Mouse (Mus musculus): ENCODE results near the gene Ttc21a.
A peak's percentile ranks its signal among the peaks of the same experiment; 100 is the strongest.

Ttc21a gene

DNA sequence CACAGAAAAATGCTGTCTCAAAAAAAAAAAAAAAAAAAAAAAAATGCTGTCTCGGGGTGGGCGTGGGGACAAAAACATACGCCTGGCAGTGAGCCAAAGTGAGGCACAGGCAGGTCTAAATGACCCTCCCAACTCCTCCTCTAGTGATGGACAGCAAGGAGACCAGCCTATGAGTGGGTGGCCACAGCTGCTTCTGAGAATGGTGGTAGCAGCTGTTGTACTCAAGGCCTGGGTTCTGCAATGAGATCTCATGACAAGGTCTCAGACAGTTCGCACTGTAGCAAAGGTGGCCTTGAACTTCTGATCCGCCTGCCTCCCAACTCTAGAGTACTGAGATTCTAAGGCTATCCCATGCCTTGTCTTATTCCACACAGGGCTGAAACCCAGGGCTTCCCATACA is 4.0 kb downstream of the Ttc21a start:
- DNase-seq (ENCODE audit: low read depth) = no peak

DNA sequence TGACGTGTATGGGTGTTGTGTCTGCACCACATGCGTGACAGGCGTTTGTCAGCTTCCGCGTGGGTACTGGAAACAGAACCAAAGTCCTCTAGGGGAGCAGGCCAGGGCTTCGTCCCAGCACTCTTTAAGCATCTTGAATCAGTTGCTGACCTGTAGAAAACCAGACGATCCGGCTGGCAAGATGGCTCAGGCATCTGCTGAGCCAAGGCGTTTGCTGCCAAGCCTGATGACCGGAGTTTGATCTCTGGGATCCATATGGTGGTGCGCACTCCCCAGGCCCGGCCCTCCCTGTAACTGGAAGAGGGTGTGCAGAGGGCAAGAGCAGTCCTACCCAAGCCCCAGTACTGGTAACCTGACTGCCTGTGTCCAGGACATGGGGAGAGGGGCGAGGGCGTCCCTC is 4.5 kb downstream of the Ttc21a start:
- DNase-seq (ENCODE audit: low read depth) = no peak

DNA sequence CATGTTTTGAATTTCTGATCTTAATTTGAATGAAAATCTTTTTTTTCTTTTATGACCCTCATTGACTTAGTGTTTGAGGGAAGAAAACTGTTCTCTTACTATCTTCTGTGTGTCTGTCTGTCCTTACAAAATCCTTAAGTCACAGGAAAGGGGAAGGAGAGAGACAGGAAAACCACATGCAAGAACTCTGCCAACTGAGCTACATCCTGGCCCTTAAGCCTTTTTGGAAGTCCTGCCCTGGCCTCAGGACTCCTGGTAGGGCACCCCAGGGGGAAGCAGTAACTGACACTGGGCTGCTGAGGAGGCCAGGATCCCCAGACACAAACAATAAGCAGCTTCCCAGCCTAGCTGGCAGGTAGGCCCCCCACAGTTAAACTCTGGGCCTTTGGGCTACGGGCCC is 5.9 kb downstream of the Ttc21a start:
- no peak for DNase-seq (ENCODE audit: low read depth)

DNA sequence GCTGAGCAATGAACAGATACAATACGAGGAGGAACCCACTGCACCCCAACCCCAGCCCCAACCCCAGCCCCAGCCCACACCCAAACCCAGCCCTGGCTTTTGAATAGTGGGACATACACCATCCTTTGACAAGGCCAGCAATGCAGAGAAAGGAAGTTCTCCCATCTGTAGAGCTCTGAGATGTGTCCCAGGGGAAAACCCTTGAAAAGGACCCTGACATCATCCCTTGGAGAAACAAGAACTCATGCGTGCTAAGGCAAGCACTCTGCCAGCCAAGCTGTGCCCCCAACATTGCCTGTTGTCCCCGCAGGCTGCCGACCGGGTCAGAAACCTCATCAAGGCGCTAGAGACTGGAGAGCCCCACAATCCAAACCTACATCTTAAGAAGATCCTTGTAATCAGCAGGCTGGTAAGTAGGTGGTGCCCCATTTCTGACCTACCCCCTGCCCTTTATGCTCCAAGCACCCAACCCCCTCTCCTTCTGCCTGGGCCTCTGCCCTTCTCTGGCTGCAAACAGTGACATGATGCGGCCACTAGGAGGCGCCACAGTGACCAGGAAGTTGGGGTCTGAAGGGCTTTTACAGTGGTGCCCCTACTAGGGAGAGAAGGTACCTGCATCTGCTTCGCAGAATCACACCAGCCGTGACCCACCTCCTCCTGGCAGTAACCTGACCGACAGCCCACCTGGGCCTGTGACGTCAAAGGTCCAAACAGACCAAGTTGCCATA is 7.9 kb downstream of the Ttc21a start:
- peak; percentile 24 for DNase-seq (ENCODE audit: low read depth)

DNA sequence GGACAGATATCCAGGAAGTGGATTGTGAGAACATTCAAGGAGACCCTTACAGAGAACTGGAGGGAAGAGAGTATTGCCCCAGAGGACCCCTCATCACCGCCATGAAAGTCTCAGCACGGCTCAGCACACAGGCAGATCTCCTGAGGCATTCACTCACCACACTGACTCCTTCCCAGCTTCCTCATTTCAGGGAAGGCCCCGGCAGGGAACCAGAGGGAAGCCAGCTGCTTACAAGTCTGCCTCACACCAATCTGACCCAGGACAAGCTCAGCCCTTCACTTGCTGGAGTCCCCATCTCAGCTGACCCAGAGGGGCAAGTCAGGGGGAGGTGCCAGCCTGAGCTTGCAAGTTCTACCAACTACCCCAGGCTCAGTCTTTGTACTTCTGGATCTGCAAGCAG is 11.4 kb downstream of the Ttc21a start:
- no peak for DNase-seq (ENCODE audit: low read depth)

DNA sequence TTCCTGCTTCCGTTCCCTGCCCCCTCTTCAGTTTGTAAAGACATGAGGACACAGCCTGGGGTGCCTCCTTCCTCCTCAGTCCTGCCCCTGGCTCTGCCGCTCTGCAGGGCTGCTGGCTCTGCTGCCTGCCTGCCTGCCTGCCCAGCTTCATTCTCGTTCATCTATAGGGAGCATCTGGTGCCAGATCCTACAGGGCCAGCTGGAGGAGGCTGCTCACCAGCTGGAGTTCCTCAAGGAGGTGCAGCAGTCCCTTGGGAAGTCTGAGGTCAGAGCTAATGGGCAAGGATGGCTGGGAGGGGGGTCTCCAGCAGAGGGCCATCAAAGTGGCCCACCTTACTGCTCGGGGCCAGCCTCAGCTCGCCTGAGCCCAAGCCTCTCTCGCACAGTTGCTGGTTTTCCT is 13.0 kb downstream of the Ttc21a start:
- no peak for DNase-seq (ENCODE audit: low read depth)

DNA sequence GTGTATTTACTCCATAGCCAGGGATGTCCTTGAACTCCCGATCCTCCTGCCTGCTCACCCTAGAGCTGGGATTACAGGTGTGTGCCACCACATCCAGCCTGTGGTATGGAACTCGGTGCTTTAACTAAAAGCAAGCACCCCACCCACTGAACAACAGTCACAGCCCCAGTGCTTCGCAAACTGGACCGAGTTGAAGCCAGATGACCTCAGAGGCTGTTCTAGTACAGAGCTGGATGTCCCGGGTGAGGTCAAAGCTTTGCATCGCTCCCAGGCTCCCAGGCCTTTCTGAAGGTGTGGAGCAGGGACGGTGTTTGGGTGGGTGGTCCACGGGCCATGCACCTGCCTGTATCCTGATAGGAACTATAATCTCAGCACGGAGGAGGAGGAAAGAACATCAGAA is 14.0 kb downstream of the Ttc21a start:
- DNase-seq (ENCODE audit: low read depth) = no peak

DNA sequence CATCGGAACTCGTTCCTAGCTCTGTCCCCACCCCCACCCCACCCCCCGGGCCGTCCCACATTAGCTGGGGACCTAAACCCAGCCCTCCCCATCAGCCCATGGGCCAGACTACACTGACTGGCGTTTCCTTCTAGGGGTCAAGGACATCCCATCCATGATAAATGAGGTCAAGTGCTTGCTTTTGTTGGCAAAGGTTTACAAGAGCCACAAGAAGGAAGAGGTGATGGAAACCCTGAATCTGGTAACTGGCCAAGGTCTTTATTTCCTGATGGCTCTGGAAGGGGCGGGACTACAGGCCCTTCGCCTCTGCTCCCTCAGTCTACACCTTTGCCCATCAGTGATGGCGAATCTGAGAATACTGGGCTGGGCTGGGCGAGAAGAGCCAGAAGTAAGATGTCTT is 21.4 kb downstream of the Ttc21a start:
- no peak for DNase-seq (ENCODE audit: low read depth)

DNA sequence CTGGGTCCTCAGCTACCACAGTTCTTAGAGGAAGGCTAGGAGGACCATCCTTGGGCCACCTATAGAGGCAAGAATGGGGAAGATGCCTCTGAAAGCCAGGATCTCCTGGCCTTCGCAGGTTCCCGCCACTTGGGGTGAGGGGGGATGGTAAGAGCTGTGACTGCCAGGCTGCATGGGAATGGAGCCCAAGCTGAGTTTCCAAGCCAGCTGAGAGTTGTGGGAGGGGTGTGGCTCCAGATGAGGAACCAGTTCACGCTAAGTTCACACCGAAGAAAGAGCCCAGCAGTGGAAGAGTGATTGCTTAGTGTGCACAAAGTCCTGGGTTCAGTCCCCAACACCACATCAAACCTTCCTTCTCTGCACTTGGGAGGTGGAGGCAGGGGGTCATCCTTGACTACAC is 24.8 kb downstream of the Ttc21a start:
- DNase-seq (ENCODE audit: low read depth) = no peak

DNA sequence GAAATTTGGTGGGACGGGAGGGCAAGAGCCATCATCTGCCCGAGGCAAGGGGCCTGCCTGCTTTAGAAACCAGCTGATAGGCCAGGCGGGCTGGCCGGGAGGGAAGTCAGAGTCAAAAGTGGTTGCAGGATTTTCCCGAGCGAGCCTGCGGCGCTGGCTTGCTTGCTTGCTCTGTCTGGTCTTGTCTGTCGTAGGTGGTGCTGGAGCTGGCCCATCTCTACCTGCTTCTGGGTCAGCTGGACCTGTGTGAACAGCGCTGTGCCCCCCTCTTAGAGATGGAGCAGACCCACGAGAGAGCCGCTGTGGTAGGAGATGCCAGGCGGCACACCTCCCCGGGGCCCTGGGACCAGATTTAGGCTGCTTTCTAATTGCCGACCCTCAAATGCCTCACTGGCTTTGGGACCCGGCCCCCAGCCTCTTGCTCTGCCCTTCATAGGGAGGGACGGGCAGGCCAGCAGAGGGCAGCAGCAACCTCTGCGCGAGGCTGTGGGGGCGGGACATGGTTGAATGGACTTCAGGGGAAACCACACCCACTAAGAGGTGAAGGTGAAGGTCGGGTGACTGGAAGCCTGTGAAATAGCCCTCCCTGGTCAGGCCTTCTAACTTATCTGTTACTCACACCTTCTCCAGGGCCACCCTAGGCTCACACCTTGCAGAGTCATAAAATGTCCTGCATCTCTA is 25.7 kb downstream of the Ttc21a start:
- DNase-seq (ENCODE audit: low read depth) = no peak

DNA sequence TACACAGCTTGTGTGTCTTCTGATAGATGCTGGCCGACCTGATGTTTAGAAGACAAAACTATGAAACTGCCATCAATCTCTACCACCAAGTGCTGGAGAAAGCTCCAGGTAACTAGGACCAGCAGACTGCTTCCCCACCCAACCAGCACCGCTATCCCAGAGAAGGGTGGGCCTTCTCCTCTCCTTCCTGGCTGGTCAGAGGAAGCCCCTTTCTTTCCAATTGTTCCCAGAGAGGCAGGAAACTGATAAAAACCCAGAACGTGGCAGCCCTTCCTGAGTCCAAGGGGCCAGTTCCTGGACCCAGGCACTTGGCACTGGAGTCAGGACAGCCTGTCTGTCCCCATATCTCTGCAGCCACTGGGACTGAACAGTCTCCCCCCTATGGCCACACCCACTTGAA is 26.8 kb downstream of the Ttc21a start:
- DNase-seq (ENCODE audit: low read depth) = no peak

DNA sequence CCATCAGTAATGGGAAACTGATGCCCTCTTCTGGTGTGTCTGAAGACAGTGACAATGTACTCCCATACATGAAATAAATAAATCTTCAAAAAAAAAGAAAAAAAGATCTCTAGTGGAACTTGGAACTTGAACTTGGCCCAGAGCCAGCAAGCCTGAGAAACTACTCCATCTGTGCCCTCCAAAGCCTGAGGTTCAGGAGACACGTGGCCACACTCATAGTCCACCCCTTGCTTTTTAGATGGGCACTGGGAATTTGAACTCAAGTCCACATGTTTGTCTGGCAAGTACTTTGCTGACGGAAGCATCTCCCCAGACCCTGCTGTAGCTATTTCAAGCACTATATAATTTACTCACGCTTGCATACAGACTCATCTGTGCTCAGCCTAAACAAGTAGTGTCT is 27.8 kb downstream of the Ttc21a start:
- DNase-seq (ENCODE audit: low read depth) = no peak

DNA sequence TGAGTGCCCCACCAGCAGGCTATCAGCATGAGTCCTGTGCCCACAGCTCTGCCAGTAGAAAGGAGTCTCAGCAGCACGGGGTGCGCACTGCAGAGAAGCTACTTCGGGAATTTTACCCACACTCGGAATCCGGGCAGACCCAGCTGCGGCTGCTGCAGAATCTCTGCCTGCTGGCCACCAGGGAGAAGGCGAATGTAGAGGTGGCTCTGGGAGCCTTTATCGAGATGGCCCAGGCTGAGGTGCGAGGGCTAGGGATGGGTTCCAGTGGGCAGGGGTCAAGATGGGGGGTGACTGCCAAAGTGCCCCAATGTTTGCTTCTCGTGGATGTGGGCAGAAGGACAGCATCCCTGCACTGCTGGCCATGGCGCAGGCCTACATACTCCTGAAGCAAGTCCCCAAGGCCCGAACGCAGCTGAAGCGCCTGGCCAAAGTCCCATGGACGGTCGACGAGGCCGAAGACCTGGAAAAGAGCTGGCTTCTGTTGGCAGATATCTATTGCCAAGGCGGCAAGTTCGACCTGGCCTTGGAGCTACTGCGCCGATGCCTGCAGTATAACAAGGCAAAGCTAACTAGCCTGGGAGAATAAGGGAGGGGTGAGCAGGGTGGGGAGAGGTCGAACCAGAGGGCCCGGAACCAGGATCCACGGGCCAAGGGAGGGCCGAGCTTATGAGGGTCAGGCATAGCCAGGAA is 29.0 kb downstream of the Ttc21a start:
- DNase-seq (ENCODE audit: low read depth) = no peak

DNA sequence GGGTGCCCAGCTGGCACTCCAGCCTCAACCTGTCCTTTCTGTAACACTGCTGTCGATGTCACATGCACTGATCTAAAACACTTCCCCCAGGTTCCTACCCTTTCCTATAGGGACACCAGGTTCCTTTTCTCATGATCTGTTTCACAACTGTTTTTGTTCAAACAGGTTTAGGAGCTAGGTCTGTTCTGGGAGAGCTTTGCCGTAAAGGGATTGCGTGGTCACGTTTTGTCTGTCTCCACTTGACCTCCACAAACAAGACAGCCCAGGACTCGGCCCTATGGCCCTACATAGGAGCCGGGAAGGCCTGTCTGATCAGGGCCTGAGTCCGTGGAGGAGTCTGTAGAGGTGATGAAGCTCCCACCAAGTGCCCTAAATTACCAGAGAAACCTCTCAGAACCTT is 32.4 kb downstream of the Ttc21a start:
- DNase-seq (ENCODE audit: low read depth) = no peak

DNA sequence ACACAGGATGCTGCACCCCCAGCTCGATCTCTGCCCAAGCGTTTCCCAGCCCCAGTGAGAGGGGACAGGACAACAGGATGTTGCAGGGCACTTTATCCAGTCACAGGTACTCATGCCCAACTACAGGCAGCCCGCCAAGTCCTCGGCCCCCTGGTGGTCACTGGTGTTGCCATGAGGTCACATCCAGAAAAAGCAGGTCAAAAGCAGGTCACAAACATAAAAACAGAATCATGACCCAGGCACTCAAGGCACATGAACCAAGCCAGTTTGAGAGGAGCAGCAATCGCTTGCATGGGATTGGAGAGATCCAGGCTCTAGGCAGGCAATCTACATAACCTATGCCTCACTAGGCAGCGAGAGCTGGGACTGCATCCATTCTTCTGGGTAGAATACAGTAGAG is 32.8 kb downstream of the Ttc21a start:
- no peak for DNase-seq (ENCODE audit: low read depth)

DNA sequence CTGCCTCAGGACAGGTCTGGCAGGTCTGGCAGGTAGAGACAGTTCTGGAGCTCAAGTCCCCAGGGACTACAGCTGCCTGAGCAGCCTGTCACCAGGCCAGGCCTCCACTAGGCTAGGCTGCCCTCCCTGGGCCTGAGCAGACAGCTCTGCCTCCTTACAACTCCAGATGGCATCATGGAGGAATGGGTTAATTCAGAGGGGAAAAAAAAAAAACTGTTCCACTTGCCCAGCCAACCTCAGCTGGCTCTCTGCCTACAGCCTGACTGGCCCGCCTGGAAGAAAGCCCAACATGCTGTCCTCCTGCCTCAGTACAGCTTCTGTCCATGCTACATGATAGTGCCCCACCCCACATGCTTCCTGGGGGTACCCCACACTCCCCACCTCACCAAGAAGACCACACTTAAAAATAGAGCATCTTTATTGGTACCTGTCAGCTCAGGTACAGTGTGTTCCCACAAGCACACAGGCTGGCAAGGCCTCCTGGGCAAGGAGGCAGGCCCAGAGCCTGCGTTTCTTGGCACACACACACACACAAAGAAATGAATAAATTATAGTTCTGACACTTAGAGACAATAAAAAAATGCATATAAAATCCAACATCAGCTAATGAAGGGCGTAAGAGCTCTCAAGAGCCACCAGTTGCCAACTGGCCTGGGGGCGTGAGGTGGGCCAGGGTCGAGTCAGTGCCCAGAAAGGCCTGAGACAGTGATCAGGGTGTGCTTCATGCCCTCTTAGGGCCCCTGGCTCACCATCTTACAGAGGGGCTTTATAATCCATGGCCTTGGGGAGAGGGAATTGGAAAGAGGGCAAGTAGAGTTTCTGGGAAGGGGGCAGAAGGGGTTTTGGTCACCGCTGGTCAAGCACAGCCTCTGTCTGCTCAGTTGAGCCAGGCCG is 33.6 kb downstream of the Ttc21a start:
- DNase-seq (ENCODE audit: low read depth) = no peak

DNA sequence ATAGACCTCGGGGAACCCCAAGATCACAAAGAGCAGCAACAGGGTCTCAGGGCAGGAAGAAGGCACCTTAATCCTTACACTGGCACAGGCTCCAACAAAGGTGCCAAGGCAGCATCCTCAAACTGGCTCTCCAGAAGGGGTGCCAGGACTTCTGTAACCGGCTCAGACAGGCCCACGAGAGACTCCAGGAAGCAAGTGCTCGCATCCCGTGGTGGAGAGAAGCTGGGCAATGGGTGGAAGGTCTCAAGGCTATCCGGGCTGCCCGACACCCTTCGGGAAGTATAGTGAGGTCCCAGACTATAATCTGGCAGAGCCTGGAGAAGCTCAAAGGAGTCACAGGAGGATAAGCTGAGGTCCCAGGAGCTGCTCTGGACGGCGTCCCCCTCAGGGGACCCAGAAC is 34.8 kb downstream of the Ttc21a start:
- DNase-seq (ENCODE audit: low read depth) = no peak

DNA sequence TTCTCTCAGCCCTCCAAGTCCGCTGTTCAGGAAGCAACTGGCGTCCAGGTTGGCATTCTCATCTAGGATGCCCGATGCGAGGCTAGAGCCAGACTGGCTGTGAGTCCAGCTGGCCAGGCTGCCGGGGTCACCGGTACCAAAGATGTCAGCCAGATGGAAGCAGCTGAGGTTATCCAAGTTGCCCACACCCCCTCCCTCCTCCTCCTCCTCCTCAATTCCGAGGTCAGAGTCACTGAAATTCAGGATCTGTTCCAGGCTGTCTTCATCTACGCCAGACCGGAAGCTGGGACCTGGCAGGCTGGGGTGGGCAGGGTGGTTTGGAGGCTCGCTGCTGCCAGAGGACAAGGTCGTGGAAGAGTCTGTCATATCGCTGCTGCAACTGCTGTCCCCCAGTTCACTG is 35.2 kb downstream of the Ttc21a start:
- DNase-seq (ENCODE audit: low read depth) = no peak

DNA sequence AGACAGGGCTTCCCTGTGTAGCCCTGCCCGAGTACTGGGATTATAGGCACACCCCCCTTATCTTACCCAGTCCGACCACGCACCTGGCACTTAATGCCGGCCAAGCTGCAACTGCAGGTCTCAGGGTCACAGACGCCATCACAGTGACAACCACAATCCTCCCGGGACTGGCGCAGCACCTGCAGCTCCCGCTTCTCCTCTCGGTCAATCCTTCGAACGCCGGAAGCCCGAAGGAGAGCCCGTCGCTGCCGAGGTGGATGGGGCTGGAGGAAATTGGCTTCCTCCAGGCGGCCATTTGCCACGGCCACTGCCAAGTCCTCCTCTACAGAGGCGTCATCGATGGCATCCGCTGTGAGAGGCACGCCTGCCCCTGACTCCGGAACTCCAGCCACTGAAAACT is 35.9 kb downstream of the Ttc21a start:
- no peak for DNase-seq (ENCODE audit: low read depth)

DNA sequence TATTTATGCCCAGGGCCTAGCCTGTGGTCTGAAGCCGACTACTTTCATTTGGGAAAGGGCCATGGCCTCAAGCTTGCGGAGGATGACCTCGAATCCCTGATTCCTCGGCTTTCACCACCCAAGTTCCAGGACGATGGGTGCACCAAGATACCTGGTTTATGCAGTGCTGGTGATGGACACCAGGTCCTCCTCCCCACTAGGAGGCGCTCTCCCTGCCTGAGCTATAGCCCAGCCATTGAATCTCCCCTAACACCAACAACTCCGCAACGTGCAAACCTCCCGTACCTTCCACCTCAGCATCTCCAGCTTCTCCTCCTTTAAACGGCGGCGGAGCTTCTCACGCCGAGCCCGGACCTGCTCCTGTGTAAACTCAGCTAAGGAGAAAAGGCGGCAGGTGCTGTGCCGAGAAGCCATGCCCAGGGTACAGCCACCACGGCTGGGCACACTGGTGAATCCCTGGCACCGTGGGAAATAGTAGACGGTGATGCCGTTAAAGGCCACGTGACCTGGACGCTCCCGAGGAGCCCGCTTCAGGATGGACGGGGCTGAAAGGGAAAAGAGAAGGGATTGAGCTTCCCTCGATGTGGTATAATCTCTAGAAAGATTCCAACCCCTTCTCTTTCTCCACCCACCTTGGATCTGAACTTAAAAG is 36.6 kb downstream of the Ttc21a start:
- DNase-seq (ENCODE audit: low read depth) = no peak

DNA sequence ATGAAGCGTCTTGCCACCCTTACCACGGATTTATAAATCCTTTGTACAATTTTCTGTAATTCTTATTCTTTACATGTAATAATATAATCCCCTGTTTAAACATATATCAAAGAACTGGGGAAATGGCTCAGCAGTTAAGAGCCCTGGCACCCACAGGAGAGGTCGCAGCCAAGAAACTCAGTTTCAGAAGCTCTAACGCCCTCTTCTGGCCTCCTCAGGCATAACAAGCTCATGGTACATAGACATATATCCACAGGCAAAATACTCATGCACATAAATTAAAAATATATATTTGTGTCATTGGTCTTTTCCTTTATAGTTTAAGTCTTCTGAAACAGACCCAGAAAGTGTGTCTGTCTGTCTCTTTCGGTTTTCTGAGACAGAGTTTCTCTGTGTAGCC is 37.2 kb downstream of the Ttc21a start:
- no peak for DNase-seq (ENCODE audit: low read depth)

DNA sequence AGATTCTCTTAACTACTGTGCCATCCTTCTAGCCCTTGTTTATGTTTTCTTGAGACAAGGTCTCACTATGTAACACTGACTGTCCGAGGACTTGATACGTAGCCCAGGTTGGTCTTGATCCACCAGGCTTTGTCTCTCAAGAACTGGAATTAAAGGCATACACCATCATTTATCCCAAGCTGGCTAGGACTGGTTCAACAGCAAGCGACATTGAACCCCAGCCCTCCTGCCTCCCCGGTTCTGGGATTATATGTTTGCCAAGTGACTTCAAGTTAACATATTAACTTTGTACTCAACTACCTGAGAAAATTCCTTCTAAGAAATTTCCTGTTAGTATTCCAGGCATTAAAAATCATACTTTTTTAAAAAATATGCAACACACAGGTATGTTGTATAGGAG is 37.9 kb downstream of the Ttc21a start:
- DNase-seq (ENCODE audit: low read depth) = no peak
